Mouse (Mus musculus): ENCODE results near the gene Rai14. TPM values are rescaled to one million over a fixed set of nuclear protein-coding genes. Genes with fewer than 3 reads are reported as not detected.

Rai14 gene
- polyA plus RNA-seq, 1 experiment from 2014 or later, result 14.0 TPM

DNA sequence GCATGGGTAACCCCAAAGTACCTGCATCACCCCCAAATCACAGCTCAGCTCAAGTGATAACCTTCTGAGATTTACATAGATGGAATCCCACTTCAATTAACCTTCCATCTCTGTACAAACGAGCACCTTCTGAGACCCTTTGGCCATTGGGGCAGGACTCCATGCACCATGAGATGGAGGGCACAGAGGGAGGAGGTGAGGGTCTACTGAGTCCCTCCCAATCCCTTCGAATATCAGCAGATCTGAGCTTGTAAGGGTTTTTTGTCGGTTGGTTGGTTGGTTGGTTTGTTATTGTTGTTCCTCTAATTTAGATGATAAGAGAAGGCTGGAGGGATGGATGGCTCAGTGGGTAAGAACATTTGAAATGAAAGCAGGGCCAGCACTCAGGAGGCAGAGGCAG, 5.1 kb upstream of the Rai14 start:
- 93% methylated on average over 3 of the region's 3 CpGs for WGBS
- no peak overlapping the region for H3K27ac ChIP-seq
- H3K9ac ChIP-seq, result no peak overlapping the region
- no peak for ATAC-seq (replicated peaks)
- H3K36me3 ChIP-seq (replicated peaks), result no peaks in the 10 kb centered on the region
- H3K4me3 ChIP-seq, result no peak overlapping the region
- H3K4me1 ChIP-seq, result peaks cover 13% of the 10 kb centered on the region
- H3K9me3 ChIP-seq, result no peaks in the 10 kb centered on the region
- no peak overlapping the region for H3K4me2 ChIP-seq
- no peaks in the 10 kb centered on the region for H3K27me3 ChIP-seq (replicated peaks)

DNA sequence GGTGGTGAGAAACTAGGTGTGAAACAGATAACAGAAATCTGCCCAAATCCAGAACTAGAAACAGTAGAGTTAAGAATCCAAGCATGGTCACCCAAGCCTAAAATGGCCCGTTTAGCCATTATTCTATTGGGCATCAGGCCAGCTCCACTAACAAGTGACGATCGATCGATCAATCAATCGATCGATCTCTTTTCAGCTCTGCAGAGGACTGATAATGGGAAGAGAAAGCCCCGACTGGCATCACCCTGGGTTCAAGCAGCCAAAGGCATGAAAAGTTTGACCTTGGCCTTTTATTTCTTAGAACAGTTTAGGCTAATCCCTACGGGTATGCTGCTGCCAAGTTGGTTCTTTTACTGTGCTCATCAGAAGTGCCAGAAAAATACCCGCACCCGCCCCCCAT, 4.3 kb upstream of the Rai14 start:
- no peaks in the 10 kb centered on the region for H3K27me3 ChIP-seq (replicated peaks)
- peaks cover 13% of the 10 kb centered on the region for H3K4me1 ChIP-seq
- no peak overlapping the region for H3K4me2 ChIP-seq
- H3K27ac ChIP-seq, result no peak overlapping the region
- H3K36me3 ChIP-seq (replicated peaks), result no peaks in the 10 kb centered on the region
- H3K9ac ChIP-seq, result no peak overlapping the region
- no peak for ATAC-seq (replicated peaks)
- no peaks in the 10 kb centered on the region for H3K9me3 ChIP-seq
- no peak overlapping the region for H3K4me3 ChIP-seq
- WGBS, result 87% methylated on average over 10 of the region's 10 CpGs

DNA sequence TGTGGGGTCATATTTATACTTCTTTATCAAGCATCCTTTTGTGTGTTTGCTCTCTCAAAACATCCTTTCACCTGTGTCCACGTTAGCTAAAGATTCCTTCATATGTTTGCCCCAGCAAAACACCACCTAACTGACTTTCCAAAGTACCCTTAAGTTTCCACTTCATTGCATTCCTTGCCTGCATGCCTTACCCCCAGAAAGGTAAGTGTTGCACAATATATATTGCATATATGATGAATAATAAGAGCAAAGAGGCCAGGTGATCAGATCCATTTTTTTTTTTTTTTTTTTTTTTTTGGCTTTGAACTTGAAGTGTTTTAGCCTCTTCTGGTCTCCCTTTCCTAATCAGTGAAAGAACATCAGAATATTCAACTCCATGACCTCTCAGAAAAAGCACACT, 2.9 kb upstream of the Rai14 start:
- no peak for ATAC-seq (replicated peaks)
- H3K36me3 ChIP-seq (replicated peaks), result no peaks in the 10 kb centered on the region
- WGBS, result 93% methylated on average over 1 of the region's 1 CpGs

DNA sequence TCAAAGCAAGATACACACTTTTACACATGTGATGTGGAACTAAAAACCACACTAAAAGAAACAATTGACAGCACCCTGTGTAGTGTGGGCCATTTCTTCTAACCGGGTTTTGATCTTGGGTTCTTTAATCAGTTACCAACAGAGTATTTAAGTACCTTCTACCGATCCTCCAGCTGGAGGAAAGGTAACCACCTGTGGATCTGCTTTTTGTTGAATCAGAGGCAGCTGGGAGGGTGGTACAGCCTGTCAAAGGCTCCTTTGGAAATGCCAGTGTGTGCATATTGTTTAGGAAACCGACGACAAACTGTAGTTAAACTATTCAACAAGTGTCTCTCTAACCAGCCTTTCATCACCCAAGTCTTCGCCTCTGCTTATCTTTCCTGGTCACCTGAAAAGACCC, 1.5 kb upstream of the Rai14 start:
- Histone ChIP-seq H3K4me3 (no peak overlapping the region), H3K9ac (no peak overlapping the region), H3K36me3 (replicated peaks) (no peaks in the 10 kb centered on the region), H3K27ac (no peak overlapping the region), H3K27me3 (replicated peaks) (no peaks in the 10 kb centered on the region), H3K4me2 (no peak overlapping the region), H3K4me1 (peaks cover 31% of the 10 kb centered on the region), H3K9me3 (no peaks in the 10 kb centered on the region)
- ATAC-seq (replicated peaks), result no peak
- 14% methylated on average over 5 of the region's 5 CpGs for WGBS

More for the DNA sequence above, 2.9 kb upstream of the Rai14 start:
- no peak overlapping the region for H3K27ac ChIP-seq
- no peak overlapping the region for H3K4me3 ChIP-seq
- H3K4me2 ChIP-seq, result no peak overlapping the region
- no peaks in the 10 kb centered on the region for H3K9me3 ChIP-seq
- no peak overlapping the region for H3K9ac ChIP-seq
- H3K4me1 ChIP-seq, result peaks cover 22% of the 10 kb centered on the region
- H3K27me3 ChIP-seq (replicated peaks), result no peaks in the 10 kb centered on the region

DNA sequence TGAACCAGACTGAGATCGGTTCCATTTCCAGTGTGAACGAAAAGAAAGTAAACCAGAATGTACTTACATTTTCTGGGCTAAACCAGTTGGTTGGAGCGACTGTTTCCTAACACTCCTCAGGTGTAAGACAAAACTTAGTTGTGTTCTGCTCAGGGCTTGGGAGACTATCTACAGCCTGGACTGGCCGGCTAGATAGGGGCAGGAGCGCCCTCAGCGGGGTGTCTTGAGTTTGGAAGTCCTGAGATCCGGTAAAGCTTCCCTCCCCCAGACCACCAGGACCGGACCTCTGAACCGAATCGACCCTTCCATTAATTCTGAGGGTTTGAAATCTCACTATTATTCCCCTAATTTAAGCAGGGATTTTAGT, 698 bp upstream of the Rai14 start:
- Histone ChIP-seq H3K9me3 (no peaks in the 10 kb centered on the region), H3K27me3 (replicated peaks) (no peaks in the 10 kb centered on the region), H3K36me3 (replicated peaks) (no peaks in the 10 kb centered on the region), H3K27ac (peak overlapping the region; percentile 43; the same call in 1 of the 2 replicates), H3K4me2 (peak overlapping the region; percentile 99), H3K4me3 (peak overlapping the region; percentile 88), H3K4me1 (peaks cover 31% of the 10 kb centered on the region), H3K9ac (no peak overlapping the region)
- under 1% methylated on average over 10 of the region's 10 CpGs for WGBS
- ATAC-seq (replicated peaks), result peak; percentile 27

DNA sequence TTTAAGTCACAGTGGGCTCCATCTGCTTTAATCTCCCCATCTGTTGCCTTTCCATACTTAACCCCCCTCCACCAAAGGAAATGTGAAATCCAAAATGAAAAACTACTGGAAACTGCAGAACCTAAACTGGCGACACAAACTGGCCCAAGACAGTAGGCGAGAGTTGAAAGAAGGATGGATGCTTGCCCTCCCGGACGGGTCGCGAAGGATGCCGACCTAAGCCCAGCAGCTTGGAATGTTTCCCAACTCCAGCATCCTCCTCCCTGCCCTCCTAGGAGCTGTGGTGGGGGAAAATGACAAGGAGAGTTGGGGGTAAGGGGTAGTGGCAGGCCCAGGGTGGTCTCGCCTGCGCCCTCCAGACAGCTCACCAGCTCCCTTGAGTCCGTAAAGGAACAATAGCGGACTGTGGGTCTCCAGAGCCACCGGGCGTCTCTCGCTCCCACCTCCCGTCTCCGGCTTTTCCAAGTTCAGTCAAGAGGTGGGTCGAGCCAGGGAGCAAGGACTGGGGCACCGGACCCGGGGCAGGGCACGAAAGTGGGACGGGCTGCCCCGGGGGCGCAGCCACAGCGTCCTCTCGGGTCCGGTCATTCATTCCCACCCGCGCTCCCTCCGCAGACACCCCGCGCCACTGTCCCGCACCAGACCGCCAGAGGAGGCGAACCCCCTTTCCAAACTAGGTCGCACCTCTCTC, 653 bp downstream of the Rai14 start:
- peak overlapping the region; percentile 57 for H3K27ac ChIP-seq
- H3K27me3 ChIP-seq (replicated peaks), result no peaks in the 10 kb centered on the region
- peak overlapping the region; percentile 99 for H3K4me2 ChIP-seq
- WGBS, result under 1% methylated on average over 35 of the region's 35 CpGs
- no peaks in the 10 kb centered on the region for H3K9me3 ChIP-seq
- peak; percentile 66 for ATAC-seq (replicated peaks)
- H3K9ac ChIP-seq, result peak overlapping the region; percentile 71
- peaks cover 31% of the 10 kb centered on the region for H3K4me1 ChIP-seq
- peak overlapping the region; percentile 88 for H3K4me3 ChIP-seq
- H3K36me3 ChIP-seq (replicated peaks), result no peaks in the 10 kb centered on the region

DNA sequence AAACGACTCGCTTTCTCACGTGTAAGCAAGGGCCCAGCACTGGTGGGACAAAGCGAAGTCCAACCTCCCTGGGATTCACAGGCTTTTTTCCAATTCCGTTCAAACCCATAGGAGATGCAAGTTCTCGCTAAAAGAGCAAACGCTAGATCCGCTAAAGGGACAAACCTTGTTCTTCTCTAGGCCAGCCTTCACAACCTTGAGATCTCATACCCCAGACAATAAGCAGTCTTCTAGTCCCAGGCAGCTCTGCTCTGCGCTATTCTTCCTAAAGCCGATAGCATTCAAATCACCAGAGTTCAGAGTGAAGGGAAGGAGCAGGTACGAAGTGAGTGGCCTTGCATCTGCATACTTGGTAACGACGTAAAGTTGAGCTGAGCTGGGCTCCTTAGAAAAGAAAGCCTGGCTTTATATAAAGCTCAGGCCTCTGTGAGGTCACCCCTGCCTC, 1.2 kb downstream of the Rai14 start:
- 5% methylated on average over 13 of the region's 13 CpGs for WGBS
- no peak overlapping the region for H3K27ac ChIP-seq

DNA sequence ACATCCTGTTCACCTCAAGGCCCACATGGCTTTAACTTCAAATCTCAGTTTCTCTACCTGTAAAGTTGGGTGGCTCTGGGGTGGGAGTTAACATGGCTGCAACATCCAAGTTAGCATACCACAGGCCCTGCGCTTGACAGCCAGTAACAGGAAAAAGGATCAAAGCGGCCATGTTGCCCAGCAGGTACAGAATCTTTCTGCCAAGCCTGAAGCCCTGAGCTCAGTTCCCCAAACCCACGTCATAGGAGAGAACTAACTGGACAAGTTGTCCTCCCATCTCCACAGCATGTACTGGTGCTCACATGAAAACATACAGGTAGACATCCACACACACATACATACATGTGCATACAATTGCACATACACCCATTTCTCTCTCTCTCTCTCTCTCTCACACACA, 2.1 kb downstream of the Rai14 start:
- no peak for ATAC-seq (replicated peaks)

More for the DNA sequence above, 1.2 kb downstream of the Rai14 start:
- Histone ChIP-seq H3K9ac (peak overlapping the region; percentile 71), H3K36me3 (replicated peaks) (no peaks in the 10 kb centered on the region), H3K27me3 (replicated peaks) (no peaks in the 10 kb centered on the region), H3K4me1 (peaks cover 31% of the 10 kb centered on the region), H3K9me3 (no peaks in the 10 kb centered on the region), H3K4me2 (peak overlapping the region; percentile 99), H3K4me3 (peak overlapping the region; percentile 88)
- peak; percentile 31; the same call in 1 of the 2 replicates for ATAC-seq (replicated peaks)

DNA sequence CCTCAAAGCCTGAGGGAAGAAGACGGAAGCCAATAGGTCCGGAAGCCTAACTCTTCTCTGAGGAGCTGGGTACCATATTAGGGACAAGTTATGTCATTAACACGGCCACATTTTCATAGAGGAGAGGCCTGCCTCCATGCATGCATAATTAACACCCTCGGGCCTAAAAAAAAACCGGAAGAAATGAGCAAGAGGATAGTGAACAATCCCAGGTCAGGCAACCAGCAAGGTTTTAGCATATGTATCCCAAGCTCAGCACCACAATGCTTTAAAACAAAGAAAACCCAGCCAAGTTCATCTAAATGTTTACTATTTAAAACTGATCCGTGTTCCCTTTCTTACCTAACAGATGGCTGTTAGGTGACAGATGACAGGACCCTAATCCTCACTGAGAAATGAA, 3.2 kb downstream of the Rai14 start:
- Histone ChIP-seq H3K9ac (no peak overlapping the region), H3K27me3 (replicated peaks) (no peaks in the 10 kb centered on the region), H3K9me3 (no peaks in the 10 kb centered on the region), H3K36me3 (replicated peaks) (no peaks in the 10 kb centered on the region), H3K27ac (no peak overlapping the region), H3K4me3 (no peak overlapping the region), H3K4me2 (peak overlapping the region; percentile 8; the same call in 1 of the 2 replicates), H3K4me1 (peaks cover 31% of the 10 kb centered on the region)
- WGBS, result 48% methylated on average over 6 of the region's 6 CpGs
- no peak for ATAC-seq (replicated peaks)

More for the DNA sequence above, 2.1 kb downstream of the Rai14 start:
- Histone ChIP-seq H3K4me3 (peak overlapping the region; percentile 88; the same call in 1 of the 2 replicates), H3K4me1 (peaks cover 31% of the 10 kb centered on the region), H3K27ac (no peak overlapping the region), H3K9ac (no peak overlapping the region), H3K27me3 (replicated peaks) (no peaks in the 10 kb centered on the region), H3K4me2 (peak overlapping the region; percentile 99), H3K36me3 (replicated peaks) (no peaks in the 10 kb centered on the region), H3K9me3 (no peaks in the 10 kb centered on the region)
- 73% methylated on average over 3 of the region's 3 CpGs for WGBS

DNA sequence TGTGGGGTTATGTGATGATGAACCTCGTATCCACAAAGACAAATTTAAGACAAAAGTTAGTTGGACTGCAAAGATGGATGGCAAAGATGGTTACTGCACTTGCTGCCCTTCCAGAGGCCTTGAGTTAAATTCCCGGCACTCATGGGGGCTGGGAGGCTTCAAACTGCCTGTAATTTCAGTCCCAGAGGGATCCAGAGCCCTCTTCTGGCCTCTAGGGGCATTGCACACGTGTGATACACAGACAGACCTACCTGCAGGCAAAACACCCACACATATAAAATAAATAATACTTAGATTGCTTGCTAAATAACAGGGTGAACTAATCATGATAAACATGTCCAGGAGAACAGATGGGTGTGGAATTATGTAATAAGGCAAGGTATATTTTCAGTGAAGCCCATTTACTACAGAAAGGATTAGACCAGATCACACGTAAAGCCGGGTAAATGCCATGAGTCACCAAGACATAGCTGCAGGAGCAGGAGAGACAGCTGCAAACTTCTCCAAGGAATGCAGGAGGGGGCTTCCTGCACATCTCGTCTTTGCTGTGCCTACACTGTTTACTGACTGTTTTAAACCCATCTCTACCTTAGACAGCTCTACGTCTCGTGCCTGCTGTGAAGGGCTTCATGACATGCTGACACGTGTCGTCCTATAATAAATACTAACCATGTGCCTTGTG, 5.7 kb downstream of the Rai14 start:
- H3K9ac ChIP-seq, result no peak overlapping the region
- ATAC-seq (replicated peaks), result no peak
- WGBS, result 84% methylated on average over 10 of the region's 10 CpGs
- H3K4me1 ChIP-seq, result peaks cover 25% of the 10 kb centered on the region
- H3K4me3 ChIP-seq, result no peak overlapping the region
- no peak overlapping the region for H3K27ac ChIP-seq
- no peaks in the 10 kb centered on the region for H3K36me3 ChIP-seq (replicated peaks)
- no peaks in the 10 kb centered on the region for H3K9me3 ChIP-seq
- H3K27me3 ChIP-seq (replicated peaks), result no peaks in the 10 kb centered on the region
- H3K4me2 ChIP-seq, result no peak overlapping the region

DNA sequence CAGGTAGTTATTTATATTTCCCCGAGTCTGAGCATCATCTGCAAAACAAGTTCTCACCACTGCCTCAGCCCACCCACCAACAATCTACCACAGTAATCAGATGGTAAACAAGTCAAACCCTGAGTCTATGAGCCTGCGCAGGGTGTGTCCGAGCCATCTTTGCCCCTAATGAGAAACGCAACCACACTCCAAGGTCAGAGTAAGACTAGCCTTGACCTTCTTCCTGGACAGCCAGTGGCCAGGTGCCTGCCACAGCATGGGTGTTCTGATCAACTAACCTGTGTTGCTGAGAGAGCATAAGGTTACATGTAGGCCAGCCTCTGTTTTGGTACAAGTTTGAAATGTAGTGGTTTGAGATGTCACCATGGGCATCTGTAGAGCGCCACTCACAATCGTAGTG, 7.3 kb downstream of the Rai14 start:
- no peak overlapping the region for H3K4me2 ChIP-seq
- no peak overlapping the region for H3K4me3 ChIP-seq
- 98% methylated on average over 6 of the region's 6 CpGs for WGBS
- H3K36me3 ChIP-seq (replicated peaks), result no peaks in the 10 kb centered on the region
- ATAC-seq (replicated peaks), result no peak
- no peaks in the 10 kb centered on the region for H3K9me3 ChIP-seq
- H3K9ac ChIP-seq, result no peak overlapping the region
- H3K4me1 ChIP-seq, result peaks cover 11% of the 10 kb centered on the region
- H3K27ac ChIP-seq, result no peak overlapping the region
- no peaks in the 10 kb centered on the region for H3K27me3 ChIP-seq (replicated peaks)

DNA sequence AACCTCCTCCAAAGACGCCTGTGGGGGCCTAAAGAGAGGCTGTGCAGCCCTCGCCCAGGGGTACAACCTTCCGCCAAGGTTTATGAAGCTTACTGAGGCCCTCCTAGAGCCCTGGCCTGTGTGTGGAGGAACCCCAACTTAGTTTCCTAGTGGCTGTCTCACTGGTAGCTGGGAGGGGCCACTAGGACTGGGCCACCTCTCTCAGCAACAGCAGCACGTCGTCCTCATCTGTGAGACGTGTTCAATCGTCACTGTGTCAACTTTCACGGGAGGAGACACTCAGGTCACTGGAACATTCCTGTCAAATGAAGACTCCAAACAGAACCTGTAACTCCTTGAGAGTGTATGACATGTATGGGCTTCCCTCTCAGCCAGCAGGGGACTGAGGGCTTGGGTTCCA, 8.0 kb downstream of the Rai14 start:
- Histone ChIP-seq H3K9me3 (no peaks in the 10 kb centered on the region), H3K27ac (no peak overlapping the region), H3K4me3 (no peak overlapping the region), H3K36me3 (replicated peaks) (no peaks in the 10 kb centered on the region), H3K4me1 (peaks cover 4% of the 10 kb centered on the region; the same call in 1 of the 2 replicates), H3K9ac (no peak overlapping the region), H3K27me3 (replicated peaks) (no peaks in the 10 kb centered on the region), H3K4me2 (no peak overlapping the region)
- 88% methylated on average over 8 of the region's 8 CpGs for WGBS
- ATAC-seq (replicated peaks), result no peak

DNA sequence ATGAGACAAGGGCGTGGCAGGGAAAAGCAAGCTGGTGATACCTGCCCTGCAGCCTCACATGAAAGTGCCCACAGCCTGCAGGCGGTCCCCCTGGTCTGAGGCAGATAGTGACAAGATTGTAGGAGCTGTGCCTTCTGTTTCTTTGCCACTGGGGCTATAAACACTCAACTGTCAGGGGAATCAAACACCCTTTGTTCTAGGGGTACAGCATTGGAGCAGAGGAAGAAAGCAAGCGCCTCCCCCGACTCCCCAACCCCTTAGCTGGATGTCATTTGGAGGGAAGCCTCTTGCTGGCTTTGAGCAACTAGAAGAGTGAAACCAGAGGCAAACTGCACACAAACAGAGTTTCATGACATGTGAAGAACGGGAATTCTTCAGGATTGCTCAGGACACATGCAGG, 8.7 kb downstream of the Rai14 start:
- no peak overlapping the region for H3K4me2 ChIP-seq
- ATAC-seq (replicated peaks), result no peak
- H3K9me3 ChIP-seq, result no peaks in the 10 kb centered on the region
- 65% methylated on average over 5 of the region's 5 CpGs for WGBS
- no peak overlapping the region for H3K9ac ChIP-seq
- H3K27ac ChIP-seq, result no peak overlapping the region
- H3K27me3 ChIP-seq (replicated peaks), result no peaks in the 10 kb centered on the region
- no peak overlapping the region for H3K4me3 ChIP-seq
- H3K4me1 ChIP-seq, result 0 out of 2 replicates have a peak, but pooled peaks cover 3% of the 10 kb centered on the region
- H3K36me3 ChIP-seq (replicated peaks), result no peaks in the 10 kb centered on the region

All from midbrain, embryonic 15.5 days (tissue).